Mouse (Mus musculus) neural tube, embryonic 13.5 days (tissue): ENCODE data around the gene Pdlim5. TPM values are rescaled to one million over a fixed set of nuclear protein-coding genes. Genes with fewer than 3 reads are reported as not detected.

ENCODE experiments used
- ATAC-seq: fragments of 200-750 bp; cut with Nextera tagmentation; 2 replicates; pipeline ENCODE4 v1.8.0; 2017; ENCODE audit warnings: low read depth, mild to moderate bottlenecking, moderate TSS enrichment, moderate library complexity
- H3K27ac ChIP-seq: fragments of 300-500 bp; sonication (generic); replicated peaks from 2 replicates; pipeline ENCODE4 v1.5.1; 2015; ENCODE audit warnings: moderate library complexity, mild to moderate bottlenecking, inconsistent platforms
- H3K27me3 ChIP-seq: fragments of 300-500 bp; sonication (generic); 2 replicates; pipeline ENCODE4 v1.6.1; 2015; ENCODE audit warnings: mild to moderate bottlenecking, inconsistent platforms
- H3K36me3 ChIP-seq: fragments of 300-500 bp; sonication (generic); 2 replicates; pipeline ENCODE4 v1.6.1; 2015; ENCODE audit warnings: mild to moderate bottlenecking, inconsistent platforms
- H3K4me1 ChIP-seq: fragments of 300-500 bp; sonication (generic); replicated peaks from 2 replicates; pipeline ENCODE4 v1.6.1; 2015; ENCODE audit warnings: inconsistent platforms
- H3K4me2 ChIP-seq: fragments of 300-500 bp; sonication (generic); 2 replicates; pipeline ENCODE4 v1.6.1; 2015; ENCODE audit warnings: inconsistent platforms, mild to moderate bottlenecking, moderate library complexity
- H3K4me3 ChIP-seq: fragments of 300-500 bp; sonication (generic); 2 replicates; pipeline ENCODE4 v1.5.1; 2015; ENCODE audit warnings: mild to moderate bottlenecking, inconsistent platforms
- H3K9ac ChIP-seq: fragments of 300-500 bp; sonication (generic); 2 replicates; pipeline ENCODE4 v1.6.1; 2015; ENCODE audit warnings: moderate library complexity, mild to moderate bottlenecking, inconsistent platforms
- H3K9me3 ChIP-seq: fragments of 300-500 bp; sonication (generic); 2 replicates; pipeline ENCODE4 v1.6.1; 2016; ENCODE audit warnings: inconsistent platforms
- WGBS: fragments of 180-500 bp; shearing (Covaris S2); methylation state at CpG from one replicate; pipeline ENCODE4 v1.1.7; 2015; 5-methylcytosine and 5-hydroxymethylcytosine counted together
- polyA plus RNA-seq: library from polyadenylated mRNA; unstranded; fragments of >200 nt; fragmentation: Nextera tagmentation; extraction: Ambion mirVana; gene quantifications from 2 replicates; pipeline ENCODE4 v1.2.1, GENCODE M21; 2015

Gene Pdlim5
- polyA plus RNA-seq, 1 experiment from 2014 or later, result 13.5 TPM

GRCm38 (mm10) chr3:142281093-142281445, 114.4 kb downstream of the Pdlim5 start:
- WGBS, result 84% methylated on average over 1 of the region's 1 CpGs
- no peak overlapping the region for H3K4me3 ChIP-seq
- no peaks in the 10 kb centered on the region for H3K9me3 ChIP-seq
- H3K27me3 ChIP-seq, result no peaks in the 10 kb centered on the region
- H3K9ac ChIP-seq, result no peak overlapping the region
- H3K36me3 ChIP-seq, result no peaks in the 10 kb centered on the region
- 0 out of 2 replicates have a peak, but pooled peaks cover 2% of the 10 kb centered on the region for H3K4me1 ChIP-seq
- ATAC-seq, result no peak
- H3K27ac ChIP-seq, result no peak overlapping the region
- no peak overlapping the region for H3K4me2 ChIP-seq

GRCm38 (mm10) chr3:142280366-142281092, 115.0 kb downstream of the Pdlim5 start:
- H3K27ac ChIP-seq, result no peak overlapping the region
- H3K4me2 ChIP-seq, result no peak overlapping the region
- 0 out of 2 replicates have a peak, but pooled peaks cover 2% of the 10 kb centered on the region for H3K4me1 ChIP-seq
- H3K27me3 ChIP-seq, result no peaks in the 10 kb centered on the region
- 90% methylated on average over 6 of the region's 6 CpGs for WGBS
- no peak overlapping the region for H3K4me3 ChIP-seq
- H3K9ac ChIP-seq, result no peak overlapping the region
- H3K9me3 ChIP-seq, result no peaks in the 10 kb centered on the region
- ATAC-seq, result no peak
- H3K36me3 ChIP-seq, result no peaks in the 10 kb centered on the region

- no peak overlapping the region for H3K4me3 ChIP-seq
- H3K36me3 ChIP-seq, result no peaks in the 10 kb centered on the region
- H3K9me3 ChIP-seq, result no peaks in the 10 kb centered on the region
- no peak overlapping the region for H3K27ac ChIP-seq
- 0 out of 2 replicates have a peak, but pooled peaks cover 2% of the 10 kb centered on the region for H3K4me1 ChIP-seq
- WGBS, result 91% methylated on average over 3 of the region's 3 CpGs
- H3K9ac ChIP-seq, result no peak overlapping the region
- H3K4me2 ChIP-seq, result no peak overlapping the region
- no peaks in the 10 kb centered on the region for H3K27me3 ChIP-seq
- ATAC-seq, result no peak
Measured at GRCm38 (mm10) chr3:142279011-142279410, 116.5 kb downstream of the Pdlim5 start.

- WGBS, result 85% methylated on average over 3 of the region's 3 CpGs
Measured at GRCm38 (mm10) chr3:142276506-142276905, 119.0 kb downstream of the Pdlim5 start.

GRCm38 (mm10) chr3:142274993-142275392, 120.5 kb downstream of the Pdlim5 start:
- Histone ChIP-seq H3K36me3 (no peaks in the 10 kb centered on the region), H3K4me1 (no peaks in the 10 kb centered on the region), H3K9ac (no peak overlapping the region), H3K9me3 (no peaks in the 10 kb centered on the region), H3K27ac (no peak overlapping the region), H3K4me2 (no peak overlapping the region), H3K4me3 (no peak overlapping the region), H3K27me3 (no peaks in the 10 kb centered on the region)
- ATAC-seq, result no peak
- WGBS, result 19% methylated on average over 1 of the region's 1 CpGs

More at GRCm38 (mm10) chr3:142276506-142276905, 119.0 kb downstream of the Pdlim5 start:
- Histone ChIP-seq H3K9ac (no peak overlapping the region), H3K27ac (no peak overlapping the region), H3K4me1 (no peaks in the 10 kb centered on the region), H3K9me3 (no peaks in the 10 kb centered on the region), H3K27me3 (no peaks in the 10 kb centered on the region), H3K36me3 (no peaks in the 10 kb centered on the region), H3K4me3 (no peak overlapping the region), H3K4me2 (no peak overlapping the region)
- ATAC-seq, result no peak

- H3K36me3 ChIP-seq, result no peaks in the 10 kb centered on the region
- H3K27ac ChIP-seq, result no peak overlapping the region
- H3K4me2 ChIP-seq, result no peak overlapping the region
- H3K9ac ChIP-seq, result no peak overlapping the region
- H3K27me3 ChIP-seq, result no peaks in the 10 kb centered on the region
- H3K4me1 ChIP-seq, result no peaks in the 10 kb centered on the region
- no peak for ATAC-seq
- 92% methylated on average over 3 of the region's 3 CpGs for WGBS
- no peak overlapping the region for H3K4me3 ChIP-seq
- H3K9me3 ChIP-seq, result no peaks in the 10 kb centered on the region
Measured at GRCm38 (mm10) chr3:142274451-142274850, 121.0 kb downstream of the Pdlim5 start.

- Histone ChIP-seq H3K9me3 (no peaks in the 10 kb centered on the region), H3K4me1 (no peaks in the 10 kb centered on the region), H3K9ac (no peak overlapping the region), H3K36me3 (no peaks in the 10 kb centered on the region), H3K4me2 (no peak overlapping the region), H3K27ac (no peak overlapping the region), H3K27me3 (no peaks in the 10 kb centered on the region), H3K4me3 (no peak overlapping the region)
- WGBS, result 88% methylated on average over 6 of the region's 6 CpGs
- ATAC-seq, result no peak
Measured at GRCm38 (mm10) chr3:142273265-142273664, 122.2 kb downstream of the Pdlim5 start.

GRCm38 (mm10) chr3:142256371-142256770, 139.1 kb downstream of the Pdlim5 start:
- 47% methylated on average over 2 of the region's 2 CpGs for WGBS
- no peaks in the 10 kb centered on the region for H3K36me3 ChIP-seq
- ATAC-seq, result no peak

GRCm38 (mm10) chr3:142252086-142252485, 143.4 kb downstream of the Pdlim5 start:
- no peak overlapping the region for H3K9ac ChIP-seq
- no peaks in the 10 kb centered on the region for H3K9me3 ChIP-seq
- H3K4me2 ChIP-seq, result no peak overlapping the region
- H3K36me3 ChIP-seq, result no peaks in the 10 kb centered on the region
- 93% methylated on average over 1 of the region's 1 CpGs for WGBS
- ATAC-seq, result no peak
- no peak overlapping the region for H3K4me3 ChIP-seq
- no peak overlapping the region for H3K27ac ChIP-seq
- no peaks in the 10 kb centered on the region for H3K4me1 ChIP-seq
- H3K27me3 ChIP-seq, result no peaks in the 10 kb centered on the region

More at GRCm38 (mm10) chr3:142256371-142256770, 139.1 kb downstream of the Pdlim5 start:
- H3K27me3 ChIP-seq, result no peaks in the 10 kb centered on the region
- no peaks in the 10 kb centered on the region for H3K9me3 ChIP-seq
- no peaks in the 10 kb centered on the region for H3K4me1 ChIP-seq
- H3K9ac ChIP-seq, result no peak overlapping the region
- no peak overlapping the region for H3K4me3 ChIP-seq
- H3K27ac ChIP-seq, result no peak overlapping the region
- H3K4me2 ChIP-seq, result no peak overlapping the region

- H3K27ac ChIP-seq, result no peak overlapping the region
- WGBS, result 87% methylated on average over 2 of the region's 2 CpGs
Measured at GRCm38 (mm10) chr3:142249458-142249857, 146.0 kb downstream of the Pdlim5 start.

GRCm38 (mm10) chr3:142243263-142243662, 152.2 kb downstream of the Pdlim5 start:
- Histone ChIP-seq H3K4me2 (no peak overlapping the region), H3K9me3 (no peaks in the 10 kb centered on the region), H3K36me3 (no peaks in the 10 kb centered on the region), H3K27ac (no peak overlapping the region), H3K27me3 (no peaks in the 10 kb centered on the region), H3K4me3 (no peak overlapping the region), H3K4me1 (no peaks in the 10 kb centered on the region), H3K9ac (no peak overlapping the region)
- no peak for ATAC-seq
- WGBS, result 84% methylated on average over 5 of the region's 5 CpGs

More at GRCm38 (mm10) chr3:142249458-142249857, 146.0 kb downstream of the Pdlim5 start:
- no peaks in the 10 kb centered on the region for H3K9me3 ChIP-seq
- no peaks in the 10 kb centered on the region for H3K27me3 ChIP-seq
- no peak overlapping the region for H3K9ac ChIP-seq
- no peaks in the 10 kb centered on the region for H3K4me1 ChIP-seq
- ATAC-seq, result no peak
- H3K4me2 ChIP-seq, result no peak overlapping the region
- no peaks in the 10 kb centered on the region for H3K36me3 ChIP-seq
- H3K4me3 ChIP-seq, result no peak overlapping the region

GRCm38 (mm10) chr3:142239298-142239697, 156.2 kb downstream of the Pdlim5 start:
- no peak overlapping the region for H3K27ac ChIP-seq
- no peak for ATAC-seq
- no peaks in the 10 kb centered on the region for H3K36me3 ChIP-seq
- no peaks in the 10 kb centered on the region for H3K4me1 ChIP-seq
- no peak overlapping the region for H3K9ac ChIP-seq
- H3K4me2 ChIP-seq, result no peak overlapping the region
- H3K4me3 ChIP-seq, result no peak overlapping the region
- H3K9me3 ChIP-seq, result no peaks in the 10 kb centered on the region
- 95% methylated on average over 2 of the region's 2 CpGs for WGBS
- H3K27me3 ChIP-seq, result no peaks in the 10 kb centered on the region
